Mouse (Mus musculus) liver, adult 2 months (tissue): Measurements from ENCODE around the gene Cwc25. TPM values are rescaled to one million over a fixed set of nuclear protein-coding genes. Genes with fewer than 3 reads are reported as not detected.
A peak's percentile ranks its signal among the peaks of the same experiment; 100 is the strongest.

ENCODE experiments used
- DNase-seq: peaks from one replicate; pipeline ENCODE4 v3.0.0-alpha.2; 2011; ENCODE audit warnings: low read depth, low spot score; ENCODE audit errors: extremely low read depth
- H3K27ac ChIP-seq: fragments of 200-500 bp; replicated peaks from 2 replicates; pipeline ENCODE4 v1.5.1; 2012; ENCODE audit warnings: low read depth, mild to moderate bottlenecking, control low read depth, inconsistent platforms, low read length; ENCODE audit not compliant: insufficient read depth
- H3K27me3 ChIP-seq: fragments of 200-500 bp; 2 replicates; pipeline ENCODE4 v1.6.1; 2012; ENCODE audit warnings: mild to moderate bottlenecking, moderate library complexity, low read length, inconsistent platforms; ENCODE audit not compliant: control insufficient read depth, insufficient read depth
- H3K36me3 ChIP-seq: fragments of 200-500 bp; 2 replicates; pipeline ENCODE4 v1.6.1; 2012; ENCODE audit warnings: low read length, inconsistent platforms; ENCODE audit not compliant: control insufficient read depth, insufficient read depth
- H3K4me1 ChIP-seq: fragments of 200-500 bp; 2 replicates; pipeline ENCODE4 v1.6.1; 2011; ENCODE audit warnings: low read length; ENCODE audit not compliant: control insufficient read depth, insufficient read depth
- H3K4me3 ChIP-seq: fragments of 200-500 bp; 2 replicates; pipeline ENCODE4 v1.5.1; 2011; ENCODE audit warnings: low read depth, mild to moderate bottlenecking, control low read depth, low read length, moderate library complexity; ENCODE audit not compliant: insufficient read depth
- H3K79me2 ChIP-seq: fragments of 200-500 bp; 2 replicates; pipeline ENCODE4 v1.6.1; 2012; ENCODE audit warnings: inconsistent platforms, mild to moderate bottlenecking, low read length, moderate library complexity; ENCODE audit not compliant: control insufficient read depth, insufficient read depth
- H3K9ac ChIP-seq: fragments of 200-500 bp; 2 replicates; pipeline ENCODE4 v1.6.1; 2012; ENCODE audit warnings: low read depth, mild to moderate bottlenecking, control low read depth, inconsistent platforms, low read length
- CTCF ChIP-seq: fragments of 200-500 bp; IDR thresholded peaks from 2 replicates; pipeline ENCODE4 v1.5.1; 2011; ENCODE audit warnings: low read depth, low read length, control low read depth
- POLR2A ChIP-seq: fragments of 200-500 bp; IDR thresholded peaks from 2 replicates; pipeline ENCODE4 v1.6.1; 2011; ENCODE audit warnings: low read length, control low read depth; ENCODE audit not compliant: insufficient read depth; ENCODE audit errors: extremely low read depth
- WGBS: fragments of 180-500 bp; shearing (Covaris S2); methylation state at CpG from one replicate; pipeline ENCODE4 v1.1.7; 2018; 5-methylcytosine and 5-hydroxymethylcytosine counted together
- polyA plus RNA-seq: library from polyadenylated mRNA; depleted of rRNA; stranded (reverse); fragments of >200 nt; gene quantifications from 2 replicates; pipeline ENCODE4 v1.2.3, GENCODE M21; 2012
- total RNA-seq: library from RNA; depleted of rRNA; stranded (reverse); fragments of >200 nt; gene quantifications from 2 replicates; pipeline ENCODE4 v1.2.3, GENCODE M21; 2014

The Cwc25 gene
- total and polyA plus RNA-seq, 2 experiments = 6.2 to 6.8 TPM

DNA sequence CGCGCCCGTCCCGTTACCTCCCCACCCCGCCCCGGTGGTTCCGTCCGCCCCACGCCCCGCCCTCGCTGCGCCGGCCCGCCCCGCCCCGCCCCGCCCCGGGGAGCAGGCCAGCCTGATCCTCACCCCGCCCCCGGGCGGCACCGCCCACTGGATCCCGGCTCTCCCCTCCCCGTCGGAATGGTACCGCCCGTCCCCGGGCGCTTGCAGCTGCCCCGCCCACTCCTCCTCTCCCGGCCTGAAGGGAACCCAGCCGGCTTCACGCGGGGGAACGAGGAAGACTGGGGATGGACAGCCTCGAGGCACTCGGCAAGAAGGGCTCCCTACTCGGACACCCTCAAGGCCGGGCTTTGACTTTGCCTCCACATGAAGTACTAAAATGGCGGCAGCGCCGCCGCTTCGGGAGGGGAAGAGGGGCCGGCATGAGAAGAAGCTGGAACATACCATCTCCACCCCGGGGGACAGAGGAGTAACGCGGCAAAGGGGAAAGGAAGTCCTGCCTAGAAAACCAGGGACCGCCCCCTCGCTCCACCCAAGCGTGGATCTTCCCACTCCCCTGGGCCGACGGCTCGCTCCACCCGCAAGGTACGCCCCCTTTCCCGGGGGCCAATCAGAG lies 21.5 kb downstream of the Cwc25 start:
- Histone ChIP-seq H3K27me3 (no peaks in the 10 kb centered on the region), H3K4me1 (peaks cover 17% of the 10 kb centered on the region), H3K4me3 (peak overlapping the region; percentile 97), H3K79me2 (peaks cover 32% of the 10 kb centered on the region), H3K36me3 (peaks cover 8% of the 10 kb centered on the region), H3K9ac (peak overlapping the region; percentile 93), H3K27ac (peak overlapping the region; percentile 95)
- peak; percentile 97 for DNase-seq
- no peak for TF ChIP-seq CTCF
- TF ChIP-seq POLR2A = no peak
- WGBS = 1% methylated on average over 53 of the region's 57 CpGs

GRCm38 (mm10) chr11:97744063-97744717 lies 22.2 kb downstream of the Cwc25 start, which contains the start of gene Pip4k2b:
Gene Pip4k2b, minus strand, starts transcription at chr11:97744704.
- peak; percentile 27 for DNase-seq
- TF ChIP-seq POLR2A (0 out of 2 replicates have a peak, but pooled peaks have one; percentile 41), CTCF (no peak)

DNA sequence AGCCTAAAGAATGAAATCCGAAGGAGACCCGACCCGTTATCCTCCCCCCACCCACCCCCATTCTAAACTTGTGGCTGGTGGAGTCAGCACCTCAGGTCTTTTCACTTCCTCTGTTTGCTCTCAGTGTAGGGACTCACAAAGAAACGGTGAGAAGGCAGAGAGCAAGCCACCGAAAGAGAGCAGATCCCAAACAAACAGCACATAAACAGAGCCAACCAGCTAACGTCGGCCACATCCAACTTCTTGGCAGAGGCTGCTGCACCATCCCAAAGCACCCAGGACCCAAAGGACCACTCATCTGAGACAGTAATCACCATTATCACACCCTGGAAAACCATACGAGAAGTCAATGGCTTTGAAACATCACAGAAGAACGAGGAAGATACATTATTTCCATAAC lies 22.9 kb downstream of the Cwc25 start:
- peaks cover 2% of the 10 kb centered on the region for H3K36me3 ChIP-seq
- no peak for TF ChIP-seq POLR2A
- no peak for TF ChIP-seq CTCF
- H3K27ac ChIP-seq = 0 out of 2 replicates have a peak overlapping the region, but pooled peaks have one; percentile 5
- H3K79me2 ChIP-seq = peaks cover 36% of the 10 kb centered on the region
- peak overlapping the region; percentile 93 for H3K9ac ChIP-seq
- H3K4me3 ChIP-seq = peak overlapping the region; percentile 81
- 9% methylated on average over 9 of the region's 9 CpGs for WGBS
- DNase-seq = peak; percentile 37
- H3K4me1 ChIP-seq = peaks cover 17% of the 10 kb centered on the region
- no peaks in the 10 kb centered on the region for H3K27me3 ChIP-seq

More at GRCm38 (mm10) chr11:97744063-97744717, 22.2 kb downstream of the Cwc25 start, which contains the start of gene Pip4k2b:
- H3K36me3 ChIP-seq = peaks cover 4% of the 10 kb centered on the region
- H3K9ac ChIP-seq = peak within 1 kb of the TSS; percentile 93
- peak within 1 kb of the TSS; percentile 95 for H3K27ac ChIP-seq
- peak within 1 kb of the TSS; percentile 97 for H3K4me3 ChIP-seq
- no peaks in the 10 kb centered on the region for H3K27me3 ChIP-seq
- H3K79me2 ChIP-seq = peaks cover 36% of the 10 kb centered on the region
- peaks cover 17% of the 10 kb centered on the region for H3K4me1 ChIP-seq
- WGBS = 1% methylated on average over 63 of the region's 63 CpGs

DNA sequence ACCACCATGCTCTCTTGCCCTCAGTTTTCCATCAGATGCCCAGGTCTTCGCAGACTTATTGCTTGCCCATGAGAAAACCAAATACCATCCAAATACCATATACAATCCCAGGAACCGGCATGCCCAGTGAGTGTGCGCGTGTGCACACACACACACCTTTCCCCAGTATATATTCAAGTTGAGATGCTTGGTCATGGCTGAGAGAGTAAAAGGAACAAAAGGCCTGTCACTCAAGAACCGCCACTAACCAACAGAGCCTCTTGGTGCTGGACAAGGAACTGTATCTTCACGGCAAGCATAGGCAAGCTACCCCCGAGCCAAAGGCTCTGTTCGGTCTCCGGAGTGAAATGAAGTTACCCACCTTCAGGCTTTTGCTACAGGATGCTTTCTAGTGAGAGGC lies 23.8 kb downstream of the Cwc25 start:
- 84% methylated on average over 9 of the region's 9 CpGs for WGBS
- Histone ChIP-seq H3K4me1 (peaks cover 20% of the 10 kb centered on the region), H3K4me3 (no peak overlapping the region), H3K27me3 (no peaks in the 10 kb centered on the region), H3K79me2 (peaks cover 36% of the 10 kb centered on the region), H3K27ac (no peak overlapping the region), H3K36me3 (peaks cover 2% of the 10 kb centered on the region), H3K9ac (no peak overlapping the region)
- no peak for TF ChIP-seq CTCF
- DNase-seq = no peak

- Histone ChIP-seq H3K79me2 (peaks cover 36% of the 10 kb centered on the region), H3K27me3 (no peaks in the 10 kb centered on the region), H3K4me3 (no peak overlapping the region), H3K36me3 (peaks cover 2% of the 10 kb centered on the region), H3K9ac (no peak overlapping the region), H3K27ac (no peak overlapping the region), H3K4me1 (peaks cover 22% of the 10 kb centered on the region)
- 96% methylated on average over 5 of the region's 5 CpGs for WGBS
- DNase-seq = no peak
- TF ChIP-seq POLR2A = no peak
- TF ChIP-seq CTCF = no peak
These were observed 24.2 kb downstream of the Cwc25 start for GRCm38 (mm10) chr11:97742157-97742556.

DNA sequence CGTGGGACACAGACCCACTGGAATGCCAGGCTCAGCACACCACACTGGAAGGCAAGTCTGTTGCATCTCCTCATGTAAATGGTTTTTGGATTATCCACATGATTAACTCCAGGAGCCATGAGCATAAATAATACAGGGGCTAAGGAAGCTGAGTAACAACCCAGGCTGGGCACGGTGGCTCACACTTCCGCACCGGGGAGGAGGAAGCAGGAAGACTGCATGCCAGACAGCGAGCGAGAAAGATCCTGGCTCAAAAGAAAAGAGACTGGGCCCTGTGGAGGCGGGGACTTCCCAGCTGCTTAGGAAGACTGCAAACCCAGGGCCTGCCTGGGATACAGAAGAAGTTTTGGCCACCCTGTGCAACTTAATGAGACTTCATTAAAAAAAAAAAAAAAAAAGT lies 26.2 kb downstream of the Cwc25 start:
- no peak for DNase-seq
- Histone ChIP-seq H3K4me1 (peaks cover 22% of the 10 kb centered on the region), H3K9ac (no peak overlapping the region), H3K79me2 (peaks cover 39% of the 10 kb centered on the region), H3K36me3 (no peaks in the 10 kb centered on the region), H3K27ac (no peak overlapping the region), H3K27me3 (no peaks in the 10 kb centered on the region), H3K4me3 (no peak overlapping the region)
- no peak for TF ChIP-seq POLR2A
- TF ChIP-seq CTCF = no peak
- WGBS = 60% methylated on average over 7 of the region's 7 CpGs
